Mouse (Mus musculus) intestine, postnatal 0 days (tissue): Measurements from ENCODE around the gene Acoxl. TPM values are rescaled to one million over a fixed set of nuclear protein-coding genes. Genes with fewer than 3 reads are reported as not detected.

Experiments
- ATAC-seq: fragments of 200-750 bp; cut with Nextera tagmentation; 2 replicates; pipeline ENCODE4 v1.8.0; 2017; ENCODE audit warnings: mild to moderate bottlenecking, moderate TSS enrichment, moderate library complexity
- H3K27ac ChIP-seq: fragments of 300-500 bp; sonication (generic); 2 replicates; pipeline ENCODE4 v1.5.1; 2014; ENCODE audit warnings: mild to moderate bottlenecking, low read depth, low read length, moderate library complexity
- H3K27me3 ChIP-seq: fragments of 300-500 bp; sonication (generic); replicated peaks from 2 replicates; pipeline ENCODE4 v1.6.1; 2014; ENCODE audit warnings: low read length, mixed read lengths; ENCODE audit not compliant: control insufficient read depth, insufficient read depth
- H3K36me3 ChIP-seq: fragments of 300-500 bp; sonication (generic); 2 replicates; pipeline ENCODE4 v1.6.1; 2014; ENCODE audit warnings: mild to moderate bottlenecking, moderate library complexity; ENCODE audit not compliant: control insufficient read depth, insufficient read depth
- H3K4me1 ChIP-seq: fragments of 300-500 bp; sonication (generic); replicated peaks from 2 replicates; pipeline ENCODE4 v1.6.1; 2014; ENCODE audit warnings: antibody characterized with exemption, low read length, mixed read lengths; ENCODE audit not compliant: control insufficient read depth, insufficient read depth
- H3K4me2 ChIP-seq: fragments of 300-500 bp; sonication (generic); replicated peaks from 2 replicates; pipeline ENCODE4 v1.6.1; 2014; ENCODE audit warnings: low read depth, mild to moderate bottlenecking, moderate library complexity
- H3K4me3 ChIP-seq: fragments of 300-500 bp; sonication (generic); 2 replicates; pipeline ENCODE4 v1.5.1; 2014; ENCODE audit warnings: low read depth, low read length
- H3K9ac ChIP-seq: fragments of 300-500 bp; sonication (generic); 2 replicates; pipeline ENCODE4 v1.6.1; 2014; ENCODE audit warnings: mild to moderate bottlenecking, low read depth, low read length
- H3K9me3 ChIP-seq: fragments of 300-500 bp; sonication (generic); 2 replicates; pipeline ENCODE4 v1.6.1; 2016; ENCODE audit warnings: mixed run types; ENCODE audit not compliant: control insufficient read depth
- CTCF ChIP-seq: sonication (generic); IDR thresholded peaks from 2 replicates; pipeline ENCODE4 v1.5.1; 2016; ENCODE audit warnings: low read depth, mild to moderate bottlenecking, control low read depth, antibody characterized with exemption, moderate library complexity
- WGBS: fragments of 180-500 bp; shearing (Covaris S2); extraction: QIAGEN DNeasy Blood & Tissue Kit; methylation state at CpG from one replicate; pipeline ENCODE4 v1.1.7; 2014; 5-methylcytosine and 5-hydroxymethylcytosine counted together
- polyA plus RNA-seq: library from polyadenylated mRNA; unstranded; fragments of >200 nt; fragmentation: Nextera tagmentation; extraction: Ambion mirVana; gene quantifications from 2 replicates; pipeline ENCODE4 v1.2.1, GENCODE M21; 2015

Acoxl gene
- polyA plus RNA-seq, 1 experiment from 2014 or later, result 0.25 TPM

GRCm38 (mm10) chr2:128023855-128024254 lies 185.2 kb downstream of the Acoxl start:
- no peaks in the 10 kb centered on the region for H3K27me3 ChIP-seq

GRCm38 (mm10) chr2:128027696-128028095 lies 189.0 kb downstream of the Acoxl start:
- Histone ChIP-seq H3K36me3 (no peaks in the 10 kb centered on the region), H3K9me3 (no peaks in the 10 kb centered on the region), H3K4me3 (no peak overlapping the region), H3K4me2 (no peak overlapping the region), H3K27ac (no peak overlapping the region), H3K9ac (no peak overlapping the region), H3K4me1 (no peaks in the 10 kb centered on the region), H3K27me3 (no peaks in the 10 kb centered on the region)
- no peak for TF ChIP-seq CTCF
- ATAC-seq, result no peak
- WGBS, result 79% methylated on average over 12 of the region's 12 CpGs

More at GRCm38 (mm10) chr2:128023855-128024254, 185.2 kb downstream of the Acoxl start:
- WGBS, result 81% methylated on average over 2 of the region's 2 CpGs
- no peak overlapping the region for H3K27ac ChIP-seq
- no peak for TF ChIP-seq CTCF
- H3K9ac ChIP-seq, result no peak overlapping the region
- H3K4me1 ChIP-seq, result no peaks in the 10 kb centered on the region
- H3K4me2 ChIP-seq, result no peak overlapping the region
- H3K9me3 ChIP-seq, result no peaks in the 10 kb centered on the region
- no peaks in the 10 kb centered on the region for H3K36me3 ChIP-seq
- no peak overlapping the region for H3K4me3 ChIP-seq
- no peak for ATAC-seq

- H3K4me1 ChIP-seq, result no peaks in the 10 kb centered on the region
- H3K27me3 ChIP-seq, result no peaks in the 10 kb centered on the region
- no peak overlapping the region for H3K9ac ChIP-seq
- WGBS, result 35% methylated on average over 2 of the region's 2 CpGs
- no peak overlapping the region for H3K4me2 ChIP-seq
- ATAC-seq, result no peak
- no peak for TF ChIP-seq CTCF
- no peaks in the 10 kb centered on the region for H3K36me3 ChIP-seq
- no peaks in the 10 kb centered on the region for H3K9me3 ChIP-seq
- H3K27ac ChIP-seq, result no peak overlapping the region
- H3K4me3 ChIP-seq, result no peak overlapping the region
These were observed 191.3 kb downstream of the Acoxl start for GRCm38 (mm10) chr2:128029968-128030367.

- Histone ChIP-seq H3K36me3 (no peaks in the 10 kb centered on the region), H3K9ac (no peak overlapping the region), H3K4me2 (no peak overlapping the region), H3K4me3 (no peak overlapping the region), H3K27ac (no peak overlapping the region), H3K9me3 (no peaks in the 10 kb centered on the region), H3K27me3 (no peaks in the 10 kb centered on the region), H3K4me1 (no peaks in the 10 kb centered on the region)
- no peak for TF ChIP-seq CTCF
- 36% methylated on average over 4 of the region's 4 CpGs for WGBS
- no peak for ATAC-seq
These were observed 193.4 kb downstream of the Acoxl start for GRCm38 (mm10) chr2:128032111-128032510.

- Histone ChIP-seq H3K4me1 (no peaks in the 10 kb centered on the region), H3K36me3 (no peaks in the 10 kb centered on the region), H3K4me2 (no peak overlapping the region), H3K27ac (no peak overlapping the region), H3K27me3 (no peaks in the 10 kb centered on the region), H3K9me3 (no peaks in the 10 kb centered on the region), H3K9ac (no peak overlapping the region), H3K4me3 (no peak overlapping the region)
- no peak for TF ChIP-seq CTCF
- ATAC-seq, result no peak
- 91% methylated on average over 3 of the region's 3 CpGs for WGBS
These were observed 194.8 kb downstream of the Acoxl start for GRCm38 (mm10) chr2:128033503-128033902.

- Histone ChIP-seq H3K4me1 (no peaks in the 10 kb centered on the region), H3K36me3 (no peaks in the 10 kb centered on the region), H3K9ac (no peak overlapping the region), H3K27me3 (no peaks in the 10 kb centered on the region), H3K4me3 (no peak overlapping the region), H3K27ac (no peak overlapping the region), H3K4me2 (no peak overlapping the region), H3K9me3 (no peaks in the 10 kb centered on the region)
- WGBS, result 88% methylated on average over 9 of the region's 9 CpGs
- no peak for ATAC-seq
- no peak for TF ChIP-seq CTCF
These were observed 195.5 kb downstream of the Acoxl start for GRCm38 (mm10) chr2:128034066-128034665.
